Mouse (Mus musculus) neural tube, embryonic 12.5 days (tissue): ENCODE measurements around the gene Slc16a12. TPM values are rescaled to one million over a fixed set of nuclear protein-coding genes. Genes with fewer than 3 reads are reported as not detected.
"Not testable (repeated sequence)": the region's sequence is repeated elsewhere in the genome, so short reads cannot be mapped to it uniquely, and the experiment has no call there.

Experiments
- ATAC-seq: fragments of 200-750 bp; cut with Nextera tagmentation; 2 replicates; pipeline ENCODE4 v1.8.0; 2017; ENCODE audit warnings: low read depth, mild to moderate bottlenecking, moderate TSS enrichment, moderate library complexity; ENCODE audit not compliant: low FRiP score
- H3K27ac ChIP-seq: fragments of 300-500 bp; sonication (generic); 2 replicates; pipeline ENCODE4 v1.5.1; 2016
- H3K27me3 ChIP-seq: fragments of 300-500 bp; sonication (generic); replicated peaks from 2 replicates; pipeline ENCODE4 v1.6.1; 2016; ENCODE audit warnings: mild to moderate bottlenecking
- H3K36me3 ChIP-seq: fragments of 300-500 bp; sonication (generic); 2 replicates; pipeline ENCODE4 v1.6.1; 2016; ENCODE audit warnings: mild to moderate bottlenecking
- H3K4me1 ChIP-seq: fragments of 300-500 bp; sonication (generic); 2 replicates; pipeline ENCODE4 v1.6.1; 2016
- H3K4me2 ChIP-seq: fragments of 300-500 bp; sonication (generic); replicated peaks from 2 replicates; pipeline ENCODE4 v1.6.1; 2016; ENCODE audit warnings: mild to moderate bottlenecking
- H3K4me3 ChIP-seq: fragments of 300-500 bp; sonication (generic); 2 replicates; pipeline ENCODE4 v1.5.1; 2016
- H3K9ac ChIP-seq: fragments of 300-500 bp; sonication (generic); 2 replicates; pipeline ENCODE4 v1.6.1; 2016; ENCODE audit warnings: mild to moderate bottlenecking
- H3K9me3 ChIP-seq: fragments of 300-500 bp; sonication (generic); 2 replicates; pipeline ENCODE4 v1.6.1; 2016; ENCODE audit warnings: mild to moderate bottlenecking
- WGBS: fragments of 180-500 bp; shearing (Covaris S2); methylation state at CpG from one replicate; pipeline ENCODE4 v1.1.7; 2016; 5-methylcytosine and 5-hydroxymethylcytosine counted together
- polyA plus RNA-seq: library from polyadenylated mRNA; unstranded; fragments of >200 nt; fragmentation: Nextera tagmentation; extraction: Ambion mirVana; gene quantifications from 2 replicates; pipeline ENCODE4 v1.2.1, GENCODE M21; 2016

The Slc16a12 gene
- polyA plus RNA-seq, 1 experiment from 2014 or later = 2.4 TPM

DNA sequence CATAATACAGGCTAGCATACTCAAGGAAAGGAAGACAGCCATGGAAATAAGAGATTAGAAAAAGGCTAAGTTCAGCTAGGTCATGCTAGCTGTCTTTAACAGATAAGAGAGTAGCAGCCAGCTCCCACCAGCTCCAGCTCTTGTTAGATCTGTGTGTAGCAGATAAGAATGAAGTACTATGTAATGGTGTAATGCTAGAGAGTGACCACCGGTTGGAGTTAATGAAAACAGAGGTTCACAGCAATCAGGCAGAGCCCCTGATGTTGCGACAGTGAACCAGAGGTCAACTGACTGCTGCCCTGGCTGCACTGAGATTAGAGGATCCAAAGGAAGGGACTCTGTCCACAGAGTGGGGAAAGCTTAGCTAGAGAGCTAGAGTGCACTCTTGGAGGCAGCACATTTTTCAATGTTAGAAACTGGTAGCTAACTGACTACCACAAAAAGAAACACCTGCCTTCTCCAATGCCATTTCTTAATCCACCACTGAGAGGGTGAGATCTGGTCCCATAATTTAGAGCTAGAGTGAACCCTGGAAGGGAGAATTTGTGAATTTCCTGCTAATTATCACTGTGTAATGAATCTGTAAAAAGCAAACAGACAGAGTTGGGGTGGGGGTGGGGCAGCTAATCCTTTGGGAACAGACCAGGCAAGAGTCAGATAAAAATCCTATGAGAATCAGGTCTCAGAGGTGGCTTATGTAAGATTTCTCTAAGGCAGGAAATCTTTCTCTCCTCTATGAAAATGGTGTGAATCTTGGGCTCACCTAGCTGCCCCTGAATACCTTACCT, 90.4 kb downstream of the Slc16a12 start:
- WGBS = 43% methylated on average over 2 of the region's 2 CpGs

DNA sequence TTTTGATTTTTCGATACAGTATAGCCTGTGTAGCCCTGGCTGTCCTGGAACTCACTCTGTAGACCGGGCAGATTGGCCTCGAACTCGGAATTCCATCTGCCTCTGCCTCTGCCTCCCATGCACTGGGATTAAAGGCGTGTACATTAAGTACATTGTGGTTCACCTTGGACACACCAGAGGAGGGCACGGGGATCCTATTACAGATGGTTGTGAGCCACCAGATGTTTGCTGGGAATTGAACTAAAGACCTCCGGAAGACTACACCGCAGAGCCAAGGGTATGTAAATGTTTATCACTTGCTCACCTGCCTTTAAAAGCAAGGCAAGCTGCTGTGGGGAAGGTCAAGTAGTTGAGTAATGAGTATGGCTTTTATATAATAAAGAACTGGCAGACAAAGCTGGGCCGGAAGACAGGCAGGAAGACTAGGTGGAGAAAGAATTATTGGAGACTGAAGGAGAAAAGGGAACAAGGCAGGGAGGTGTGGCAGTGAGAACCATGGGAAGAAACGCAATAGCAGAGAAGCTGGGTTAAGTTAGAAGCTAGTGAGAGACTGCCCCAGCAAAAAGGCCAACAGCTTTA, 91.8 kb downstream of the Slc16a12 start:
- no peak overlapping the region for H3K27ac ChIP-seq
- H3K36me3 ChIP-seq = no peaks in the 10 kb centered on the region
- no peaks in the 10 kb centered on the region for H3K27me3 ChIP-seq
- no peaks in the 10 kb centered on the region for H3K4me1 ChIP-seq
- H3K4me2 ChIP-seq = no peak overlapping the region
- H3K9ac ChIP-seq = no peak overlapping the region
- H3K9me3 ChIP-seq = no peaks in the 10 kb centered on the region
- H3K4me3 ChIP-seq = no peak overlapping the region
- no peak for ATAC-seq
- WGBS = 88% methylated on average over 10 of the region's 10 CpGs

More for the DNA sequence above, 90.4 kb downstream of the Slc16a12 start:
- Histone ChIP-seq H3K4me3 (no peak overlapping the region), H3K4me1 (no peaks in the 10 kb centered on the region), H3K27me3 (no peaks in the 10 kb centered on the region), H3K36me3 (no peaks in the 10 kb centered on the region), H3K9me3 (no peaks in the 10 kb centered on the region), H3K9ac (no peak overlapping the region), H3K27ac (no peak overlapping the region), H3K4me2 (no peak overlapping the region)
- ATAC-seq = no peak

GRCm38 (mm10) chr19:34650997-34651396, 96.1 kb downstream of the Slc16a12 start:
- ATAC-seq = no peak
- no peaks in the 10 kb centered on the region for H3K27me3 ChIP-seq
- WGBS = 91% methylated on average over 6 of the region's 6 CpGs
- no peak overlapping the region for H3K4me2 ChIP-seq
- no peaks in the 10 kb centered on the region for H3K4me1 ChIP-seq
- no peak overlapping the region for H3K27ac ChIP-seq
- H3K4me3 ChIP-seq = no peak overlapping the region
- H3K9ac ChIP-seq = no peak overlapping the region
- no peaks in the 10 kb centered on the region for H3K36me3 ChIP-seq
- H3K9me3 ChIP-seq = no peaks in the 10 kb centered on the region

GRCm38 (mm10) chr19:34650276-34650675, 96.8 kb downstream of the Slc16a12 start:
- no peaks in the 10 kb centered on the region for H3K36me3 ChIP-seq
- 83% methylated on average over 3 of the region's 3 CpGs for whole genome bisulfite sequencing
- no peaks in the 10 kb centered on the region for H3K4me1 ChIP-seq
- ATAC-seq = no peak
- no peaks in the 10 kb centered on the region for H3K27me3 ChIP-seq
- H3K4me3 ChIP-seq = no peak overlapping the region
- no peak overlapping the region for H3K4me2 ChIP-seq
- no peak overlapping the region for H3K27ac ChIP-seq
- no peak overlapping the region for H3K9ac ChIP-seq
- H3K9me3 ChIP-seq = no peaks in the 10 kb centered on the region

GRCm38 (mm10) chr19:34647630-34648029, 99.5 kb downstream of the Slc16a12 start:
- not testable (repeated sequence) for H3K27me3 ChIP-seq, H3K9me3 ChIP-seq, H3K4me1 ChIP-seq, H3K4me2 ChIP-seq, H3K27ac ChIP-seq, H3K4me3 ChIP-seq, ATAC-seq, H3K9ac ChIP-seq, H3K36me3 ChIP-seq
- WGBS = 90% methylated on average over 8 of the region's 8 CpGs

DNA sequence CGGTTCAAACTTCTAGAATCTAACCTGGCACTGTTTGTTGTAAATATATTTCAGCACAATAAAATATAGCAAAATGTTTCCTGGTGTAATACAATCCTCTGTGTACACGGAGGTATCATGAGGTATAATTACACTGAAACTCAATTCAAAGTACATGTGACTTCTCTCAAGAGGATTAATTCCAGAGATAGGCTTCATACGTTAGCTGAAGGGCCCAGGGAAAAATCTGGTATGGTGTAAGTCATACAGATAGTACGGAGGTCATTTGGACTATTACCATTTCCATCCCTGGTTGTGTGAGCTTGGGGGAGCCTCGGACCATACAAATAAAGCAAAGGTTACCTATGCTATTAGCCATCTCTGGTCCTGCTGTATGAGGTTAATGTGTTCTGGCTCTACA, 104.5 kb downstream of the Slc16a12 start:
- H3K9ac ChIP-seq = no peak overlapping the region
- ATAC-seq = no peak
- no peaks in the 10 kb centered on the region for H3K9me3 ChIP-seq
- H3K27ac ChIP-seq = no peak overlapping the region
- no peaks in the 10 kb centered on the region for H3K4me1 ChIP-seq
- no peaks in the 10 kb centered on the region for H3K36me3 ChIP-seq
- 82% methylated on average over 5 of the region's 5 CpGs for WGBS
- H3K27me3 ChIP-seq = no peaks in the 10 kb centered on the region
- H3K4me3 ChIP-seq = no peak overlapping the region
- no peak overlapping the region for H3K4me2 ChIP-seq

- no peak for ATAC-seq
- Histone ChIP-seq H3K27ac (no peak within 1 kb of the TSS), H3K4me1 (no peaks in the 10 kb centered on the region), H3K4me2 (no peak within 1 kb of the TSS), H3K9me3 (no peaks in the 10 kb centered on the region), H3K4me3 (no peak within 1 kb of the TSS), H3K36me3 (no peaks in the 10 kb centered on the region), H3K27me3 (no peaks in the 10 kb centered on the region), H3K9ac (no peak within 1 kb of the TSS)
- 62% methylated on average over 4 of the region's 4 CpGs for WGBS
These were observed 106.5 kb downstream of the Slc16a12 start, which contains the start of the genes Ifit1bl2 and Ifit1 for GRCm38 (mm10) chr19:34640623-34641022. Gene Ifit1bl2, minus strand, starts transcription at chr19:34640743. Gene Ifit1, plus strand, starts transcription at chr19:34640871.

DNA sequence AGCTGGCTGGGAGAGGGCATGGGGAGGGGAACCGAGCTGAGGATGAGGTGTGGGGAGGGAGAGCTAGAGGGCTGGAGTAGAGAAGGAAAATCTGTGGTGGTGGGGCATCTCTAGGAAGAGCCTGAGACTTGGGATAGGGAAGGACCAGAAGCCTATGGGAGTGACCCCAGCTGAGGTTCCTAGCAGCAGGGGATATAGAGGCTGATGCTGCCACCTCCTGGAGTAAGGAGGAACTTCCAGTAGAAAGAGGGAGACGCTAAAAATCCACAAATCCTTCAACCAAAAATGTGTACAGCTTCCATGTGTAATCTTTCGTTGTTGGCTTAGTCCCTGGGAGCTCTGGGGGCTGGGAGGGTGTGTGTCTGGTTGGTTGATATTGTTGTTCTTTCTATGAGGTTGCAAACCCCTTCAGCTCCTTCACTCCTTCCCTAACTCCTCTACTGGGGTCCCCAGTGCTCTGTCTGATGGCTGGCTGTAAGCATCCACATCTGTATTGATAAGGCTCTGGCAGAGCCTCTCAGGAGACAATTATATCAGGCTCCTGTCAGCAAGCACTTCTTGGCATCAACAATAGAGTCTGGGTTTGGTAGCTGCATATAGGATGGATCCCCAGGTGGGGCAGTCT, 110.0 kb downstream of the Slc16a12 start:
- peak; percentile 75; the same call in 1 of the 2 replicates for ATAC-seq
- Histone ChIP-seq H3K4me3 (no peak overlapping the region), H3K27ac (no peak overlapping the region), H3K4me2 (no peak overlapping the region), H3K27me3 (no peaks in the 10 kb centered on the region), H3K9ac (no peak overlapping the region), H3K4me1 (no peaks in the 10 kb centered on the region), H3K36me3 (no peaks in the 10 kb centered on the region), H3K9me3 (no peaks in the 10 kb centered on the region)
- WGBS = 18% methylated on average over 3 of the region's 3 CpGs

DNA sequence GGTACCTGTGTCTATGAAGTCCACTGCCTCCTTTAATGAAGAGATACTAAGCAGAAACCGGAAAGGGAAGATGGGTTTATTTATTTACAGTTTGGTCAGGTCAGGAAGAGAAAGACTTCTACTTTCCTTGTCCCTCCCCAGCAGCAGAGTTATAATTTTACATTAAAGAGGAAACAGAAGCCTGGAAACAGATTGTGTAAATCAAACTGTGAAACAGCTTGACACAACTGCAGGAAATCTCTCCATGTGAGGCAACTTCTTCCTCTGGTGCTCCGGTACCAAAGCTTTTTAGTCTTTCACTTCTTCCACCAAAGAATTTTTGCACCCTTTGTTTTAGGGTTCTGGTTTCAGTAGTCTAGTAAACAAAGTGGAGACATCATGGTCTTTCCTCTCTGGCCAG, 113.6 kb downstream of the Slc16a12 start:
- Histone ChIP-seq H3K4me2 (no peak overlapping the region), H3K4me3 (no peak overlapping the region), H3K27me3 (no peaks in the 10 kb centered on the region), H3K27ac (no peak overlapping the region), H3K36me3 (no peaks in the 10 kb centered on the region), H3K9me3 (no peaks in the 10 kb centered on the region), H3K9ac (no peak overlapping the region), H3K4me1 (no peaks in the 10 kb centered on the region)
- no peak for ATAC-seq
- 81% methylated on average over 2 of the region's 2 CpGs for WGBS

GRCm38 (mm10) chr19:34631487-34631886, 115.6 kb downstream of the Slc16a12 start:
- no peak for ATAC-seq
- H3K36me3 ChIP-seq = no peaks in the 10 kb centered on the region
- no peak overlapping the region for H3K4me3 ChIP-seq
- no peaks in the 10 kb centered on the region for H3K27me3 ChIP-seq
- no peak overlapping the region for H3K27ac ChIP-seq
- H3K4me1 ChIP-seq = no peaks in the 10 kb centered on the region
- H3K9me3 ChIP-seq = no peaks in the 10 kb centered on the region
- no peak overlapping the region for H3K9ac ChIP-seq
- no peak overlapping the region for H3K4me2 ChIP-seq

GRCm38 (mm10) chr19:34627496-34627895, 119.6 kb downstream of the Slc16a12 start:
- H3K4me2 ChIP-seq = no peak overlapping the region
- WGBS = 60% methylated on average over 2 of the region's 2 CpGs

DNA sequence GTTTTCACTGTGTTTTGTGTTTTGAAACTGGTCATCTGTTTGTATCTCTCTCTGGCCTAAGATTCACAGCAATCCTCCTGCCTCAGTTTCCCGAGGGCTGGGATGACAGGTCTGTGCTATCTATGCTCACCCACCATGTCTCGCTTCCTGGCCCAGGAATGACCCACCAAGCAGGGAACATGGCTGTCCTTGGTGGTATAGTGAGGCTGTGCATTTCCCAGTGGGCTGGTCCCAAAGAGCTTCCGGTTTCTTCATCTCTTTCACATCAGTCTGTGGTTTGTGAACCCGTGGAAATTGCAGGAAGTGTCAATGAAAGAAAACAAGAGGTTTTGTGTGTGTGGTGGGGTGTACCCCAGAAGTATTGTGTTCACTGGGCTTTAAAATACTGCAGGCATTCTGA, 122.4 kb downstream of the Slc16a12 start:
- Histone ChIP-seq H3K4me2 (no peak overlapping the region), H3K9me3 (no peaks in the 10 kb centered on the region), H3K27ac (no peak overlapping the region), H3K36me3 (no peaks in the 10 kb centered on the region), H3K4me3 (no peak overlapping the region), H3K9ac (no peak overlapping the region), H3K4me1 (no peaks in the 10 kb centered on the region), H3K27me3 (no peaks in the 10 kb centered on the region)
- 78% methylated on average over 4 of the region's 4 CpGs for WGBS
- no peak for ATAC-seq

More at GRCm38 (mm10) chr19:34627496-34627895, 119.6 kb downstream of the Slc16a12 start:
- no peaks in the 10 kb centered on the region for H3K4me1 ChIP-seq
- no peaks in the 10 kb centered on the region for H3K9me3 ChIP-seq
- no peak for ATAC-seq
- H3K36me3 ChIP-seq = no peaks in the 10 kb centered on the region
- H3K4me3 ChIP-seq = no peak overlapping the region
- H3K27ac ChIP-seq = no peak overlapping the region
- H3K27me3 ChIP-seq = no peaks in the 10 kb centered on the region
- no peak overlapping the region for H3K9ac ChIP-seq
